Mouse (Mus musculus) hindbrain, embryonic 13.5 days (tissue): ENCODE data around the gene Atp6ap1l. TPM values are rescaled to one million over a fixed set of nuclear protein-coding genes. Genes with fewer than 3 reads are reported as not detected.

Source experiments
- ATAC-seq: fragments of 200-750 bp; cut with Nextera tagmentation; 2 replicates; pipeline ENCODE4 v1.8.0; 2017; ENCODE audit warnings: moderate TSS enrichment; ENCODE audit not compliant: low FRiP score
- H3K27ac ChIP-seq: fragments of 300-500 bp; sonication (generic); 2 replicates; pipeline ENCODE4 v1.5.1; 2015; ENCODE audit warnings: inconsistent platforms, mild to moderate bottlenecking, moderate library complexity
- H3K27me3 ChIP-seq: fragments of 300-500 bp; sonication (generic); 2 replicates; pipeline ENCODE4 v1.6.1; 2015; ENCODE audit warnings: mild to moderate bottlenecking, inconsistent platforms
- H3K36me3 ChIP-seq: fragments of 300-500 bp; sonication (generic); 2 replicates; pipeline ENCODE4 v1.6.1; 2015; ENCODE audit warnings: mild to moderate bottlenecking, inconsistent platforms
- H3K4me1 ChIP-seq: fragments of 300-500 bp; sonication (generic); replicated peaks from 2 replicates; pipeline ENCODE4 v1.6.1; 2015; ENCODE audit warnings: inconsistent platforms
- H3K4me2 ChIP-seq: fragments of 300-500 bp; sonication (generic); 2 replicates; pipeline ENCODE4 v1.6.1; 2015; ENCODE audit warnings: inconsistent platforms, mild to moderate bottlenecking, moderate library complexity
- H3K4me3 ChIP-seq: fragments of 300-500 bp; sonication (generic); 2 replicates; pipeline ENCODE4 v1.5.1; 2015; ENCODE audit warnings: mild to moderate bottlenecking, inconsistent platforms
- H3K9ac ChIP-seq: fragments of 300-500 bp; sonication (generic); 2 replicates; pipeline ENCODE4 v1.6.1; 2015; ENCODE audit warnings: mild to moderate bottlenecking, inconsistent platforms
- H3K9me3 ChIP-seq: fragments of 300-500 bp; sonication (generic); 2 replicates; pipeline ENCODE4 v1.6.1; 2016; ENCODE audit warnings: inconsistent platforms
- WGBS: fragments of 180-500 bp; shearing (Covaris S2); methylation state at CpG from one replicate; pipeline ENCODE4 v1.1.7; 2015; 5-methylcytosine and 5-hydroxymethylcytosine counted together
- polyA plus RNA-seq: library from polyadenylated mRNA; unstranded; fragments of >200 nt; fragmentation: Nextera tagmentation; extraction: Ambion mirVana; gene quantifications from 2 replicates; pipeline ENCODE4 v1.2.1, GENCODE M21; 2015

Atp6ap1l gene
- polyA plus RNA-seq, 1 experiment from 2014 or later, result 0.88 TPM

DNA sequence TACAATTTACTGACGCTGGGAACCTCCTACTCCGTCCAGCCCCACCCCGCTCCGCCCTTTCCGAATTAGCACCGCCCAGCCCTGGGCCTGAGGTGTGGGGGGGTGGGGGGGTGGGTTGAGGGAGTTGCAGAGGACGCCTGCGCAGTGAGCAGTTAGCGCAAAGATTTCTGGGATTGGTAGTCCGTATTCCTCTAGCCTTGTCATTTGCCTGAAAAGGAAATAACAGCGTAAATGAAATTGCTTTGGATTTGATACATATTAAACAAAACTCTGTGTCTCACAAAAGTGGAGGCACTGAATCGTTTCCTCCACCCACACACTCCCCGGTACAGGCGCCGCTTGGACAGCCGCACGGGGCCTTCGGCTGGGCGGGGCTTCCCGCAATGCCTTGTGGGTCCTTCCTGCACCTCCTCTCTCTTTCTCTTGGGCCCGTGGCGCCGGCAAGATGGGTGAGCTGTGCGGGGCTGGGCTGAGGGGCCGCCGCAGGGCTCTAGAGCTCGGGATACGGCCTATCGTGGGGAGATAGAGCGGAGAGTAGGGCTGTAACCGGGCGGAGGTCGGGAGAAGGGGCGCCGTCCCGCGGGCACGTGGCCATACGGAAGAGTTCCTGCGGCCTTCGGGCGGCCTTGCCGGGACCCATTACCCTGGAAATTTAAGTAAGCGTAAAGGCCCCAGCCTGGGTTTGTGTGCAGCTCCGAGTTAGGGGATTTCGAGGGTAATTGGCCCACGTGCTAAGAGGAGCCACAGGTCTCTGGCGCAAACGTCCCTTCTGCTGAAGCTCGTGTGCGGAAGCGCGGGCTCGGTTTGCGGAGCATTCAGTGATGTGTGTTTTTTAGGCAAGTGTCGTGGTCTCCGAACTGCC, 17.8 kb upstream of the Atp6ap1l start, which contains the start of gene Rps23:
Gene Rps23, plus strand, starts transcription at position 208 of the 862 bp plus-strand sequence.
- H3K9ac ChIP-seq, result peak within 1 kb of the TSS; percentile 94
- WGBS, result under 1% methylated on average over 57 of the region's 57 CpGs
- H3K4me3 ChIP-seq, result peak within 1 kb of the TSS; percentile 86
- H3K4me2 ChIP-seq, result peak within 1 kb of the TSS; percentile 67
- peaks cover 32% of the 10 kb centered on the region for H3K36me3 ChIP-seq
- no peaks in the 10 kb centered on the region for H3K27me3 ChIP-seq
- no peaks in the 10 kb centered on the region for H3K9me3 ChIP-seq
- peak within 1 kb of the TSS; percentile 87 for H3K27ac ChIP-seq
- H3K4me1 ChIP-seq, result peaks cover 6% of the 10 kb centered on the region
- ATAC-seq, result peak; percentile 98

DNA sequence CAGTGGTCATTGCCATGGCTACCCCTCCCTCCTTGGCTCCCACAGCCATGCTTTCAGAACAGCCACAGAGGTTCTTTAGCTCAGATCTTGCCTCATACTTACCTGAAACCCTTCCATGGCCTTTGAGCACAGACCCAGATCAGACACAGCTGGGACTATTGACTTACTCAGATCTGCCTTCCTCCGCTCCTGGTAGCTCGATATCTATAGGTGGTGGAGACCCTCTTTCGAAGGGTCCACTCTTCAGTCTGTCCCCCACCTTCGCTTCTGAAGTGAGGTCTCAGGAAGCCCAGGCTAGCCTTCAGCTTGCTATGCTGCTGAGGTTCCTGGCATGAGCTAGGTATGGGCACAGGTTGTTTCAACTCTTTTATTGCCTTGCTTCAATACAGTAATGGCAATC, 9.6 kb upstream of the Atp6ap1l start:
- Histone ChIP-seq H3K36me3 (no peaks in the 10 kb centered on the region), H3K9me3 (no peaks in the 10 kb centered on the region), H3K4me2 (no peak overlapping the region), H3K9ac (no peak overlapping the region), H3K27me3 (no peaks in the 10 kb centered on the region), H3K4me1 (peaks cover 8% of the 10 kb centered on the region), H3K27ac (no peak overlapping the region), H3K4me3 (no peak overlapping the region)
- WGBS, result 96% methylated on average over 4 of the region's 4 CpGs
- ATAC-seq, result no peak

DNA sequence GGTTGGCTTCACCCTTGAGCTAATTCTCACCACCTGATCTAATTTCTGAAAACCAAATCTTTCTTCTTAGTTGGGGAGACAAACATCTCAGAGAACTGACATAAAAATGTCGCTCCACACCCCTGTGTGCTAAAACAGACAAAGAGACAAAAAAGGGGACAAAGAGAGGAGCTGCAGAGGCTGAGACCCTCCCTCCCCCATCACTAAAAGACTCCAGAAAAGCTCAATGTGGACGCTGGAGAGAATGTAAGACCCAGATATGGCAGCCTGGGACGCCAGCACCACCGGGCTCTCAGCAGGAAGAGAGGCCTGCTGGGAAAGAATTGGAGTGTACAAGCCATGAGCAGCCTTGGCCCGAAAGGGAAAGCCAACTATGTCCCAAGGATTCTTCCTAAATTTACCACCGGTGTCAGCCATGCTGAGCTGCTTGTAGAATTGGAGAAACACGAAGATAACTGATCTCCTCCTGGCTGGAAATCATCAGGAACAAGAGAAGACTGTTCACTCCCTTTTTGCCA, 8.6 kb upstream of the Atp6ap1l start:
- ATAC-seq, result no peak
- Histone ChIP-seq H3K4me3 (no peak overlapping the region), H3K9me3 (no peaks in the 10 kb centered on the region), H3K4me2 (no peak overlapping the region), H3K36me3 (no peaks in the 10 kb centered on the region), H3K27ac (peak overlapping the region; percentile 70), H3K9ac (no peak overlapping the region), H3K27me3 (no peaks in the 10 kb centered on the region), H3K4me1 (peaks cover 8% of the 10 kb centered on the region)
- WGBS, result 49% methylated on average over 7 of the region's 7 CpGs

DNA sequence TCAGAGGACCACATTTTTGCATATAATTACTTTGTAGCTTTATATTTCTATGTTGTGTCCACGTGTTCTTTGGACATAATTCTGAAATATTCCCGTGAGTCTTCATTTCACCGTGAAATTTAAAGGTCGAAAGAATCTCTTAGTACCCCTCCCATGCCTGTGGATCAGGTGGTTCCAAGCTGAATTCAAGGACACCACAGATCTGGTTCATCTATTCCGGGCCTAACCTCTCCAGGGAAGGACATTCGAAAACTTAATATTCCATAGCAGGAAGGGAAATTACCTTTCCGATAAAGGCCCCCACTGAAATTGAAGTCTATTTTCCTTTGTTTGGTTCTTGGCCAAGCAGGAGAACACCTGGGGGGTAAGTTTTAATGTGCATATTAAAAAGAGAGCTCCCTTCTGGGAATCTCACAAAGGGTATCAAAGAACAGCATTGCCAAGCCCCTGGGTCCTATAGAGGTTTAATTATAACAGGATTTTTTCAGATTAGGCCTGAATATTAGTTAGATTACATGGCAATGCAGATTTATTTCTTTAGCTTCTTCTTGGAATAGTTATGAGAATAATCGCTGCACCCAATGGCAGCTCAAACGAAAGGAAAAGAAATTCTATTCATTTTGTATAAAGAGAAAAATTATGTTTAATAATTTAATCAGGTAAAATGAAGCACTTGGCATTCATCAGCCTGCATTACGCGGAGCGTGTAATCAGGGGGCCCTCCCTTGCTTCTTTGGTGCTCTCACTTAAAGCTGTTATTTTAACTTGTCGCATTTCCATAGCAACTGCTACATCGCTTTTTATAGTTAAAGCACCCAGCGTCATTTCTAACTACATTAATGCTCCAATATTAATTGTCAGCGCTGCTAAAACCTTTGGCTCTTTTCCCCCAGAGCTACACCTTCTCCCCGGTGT, 7.9 kb upstream of the Atp6ap1l start:
- ATAC-seq, result peak; percentile 50; the same call in 1 of the 2 replicates
- no peaks in the 10 kb centered on the region for H3K27me3 ChIP-seq
- H3K4me1 ChIP-seq, result peaks cover 8% of the 10 kb centered on the region
- H3K4me2 ChIP-seq, result no peak overlapping the region
- H3K27ac ChIP-seq, result peak overlapping the region; percentile 70
- H3K36me3 ChIP-seq, result no peaks in the 10 kb centered on the region
- H3K9ac ChIP-seq, result no peak overlapping the region
- WGBS, result 56% methylated on average over 17 of the region's 17 CpGs
- no peaks in the 10 kb centered on the region for H3K9me3 ChIP-seq
- H3K4me3 ChIP-seq, result no peak overlapping the region

DNA sequence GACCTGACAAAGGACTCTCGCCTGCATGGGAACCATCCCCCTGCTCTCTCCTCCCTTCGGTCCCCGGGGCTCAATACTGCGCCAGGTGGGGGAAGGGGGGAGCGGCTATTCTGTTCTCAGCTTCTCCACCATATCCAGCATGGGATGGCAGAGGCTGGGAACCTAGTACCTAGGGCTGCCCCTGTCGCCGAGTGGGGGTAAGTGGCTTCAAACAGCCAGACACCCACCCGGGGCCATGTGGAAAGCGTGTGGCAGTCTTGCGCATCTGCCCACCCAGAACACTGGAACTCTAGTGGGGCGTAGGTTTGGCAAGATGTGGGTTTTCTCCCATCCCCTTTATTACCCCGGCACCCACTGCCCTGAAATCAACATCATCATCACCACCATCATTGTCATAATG, 2.2 kb upstream of the Atp6ap1l start:
- H3K4me3 ChIP-seq, result no peak overlapping the region
- no peaks in the 10 kb centered on the region for H3K9me3 ChIP-seq
- no peaks in the 10 kb centered on the region for H3K36me3 ChIP-seq
- H3K4me2 ChIP-seq, result no peak overlapping the region
- no peak for ATAC-seq
- 90% methylated on average over 12 of the region's 12 CpGs for whole genome bisulfite sequencing
- no peak overlapping the region for H3K27ac ChIP-seq
- no peak overlapping the region for H3K9ac ChIP-seq
- H3K4me1 ChIP-seq, result no peaks in the 10 kb centered on the region
- no peaks in the 10 kb centered on the region for H3K27me3 ChIP-seq

DNA sequence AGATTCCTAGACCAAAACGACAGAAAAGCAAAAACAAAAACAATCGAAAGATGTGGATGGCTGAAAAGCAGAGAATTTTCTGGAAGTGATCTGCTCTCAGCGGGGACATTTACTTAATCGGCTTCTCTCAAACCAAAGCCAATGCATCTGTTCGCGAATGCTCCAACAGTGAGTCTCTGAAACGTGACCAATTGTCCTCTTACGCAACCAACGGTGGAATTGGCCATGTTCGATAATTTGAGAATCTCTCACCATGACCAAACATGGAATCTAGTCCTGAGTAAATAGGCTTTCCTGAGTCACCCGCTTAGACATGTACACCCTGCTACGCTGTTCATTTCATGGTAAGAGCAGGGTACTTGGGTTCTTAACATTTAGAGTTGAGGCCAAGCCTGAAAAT, 8.3 kb downstream of the Atp6ap1l start:
- H3K27me3 ChIP-seq, result no peaks in the 10 kb centered on the region
- H3K4me2 ChIP-seq, result no peak overlapping the region
- no peak overlapping the region for H3K27ac ChIP-seq
- H3K36me3 ChIP-seq, result no peaks in the 10 kb centered on the region
- ATAC-seq, result no peak
- no peaks in the 10 kb centered on the region; the same call in 1 of the 2 replicates for H3K4me1 ChIP-seq
- H3K9ac ChIP-seq, result no peak overlapping the region
- no peak overlapping the region for H3K4me3 ChIP-seq
- H3K9me3 ChIP-seq, result no peaks in the 10 kb centered on the region
- WGBS, result 89% methylated on average over 12 of the region's 12 CpGs

DNA sequence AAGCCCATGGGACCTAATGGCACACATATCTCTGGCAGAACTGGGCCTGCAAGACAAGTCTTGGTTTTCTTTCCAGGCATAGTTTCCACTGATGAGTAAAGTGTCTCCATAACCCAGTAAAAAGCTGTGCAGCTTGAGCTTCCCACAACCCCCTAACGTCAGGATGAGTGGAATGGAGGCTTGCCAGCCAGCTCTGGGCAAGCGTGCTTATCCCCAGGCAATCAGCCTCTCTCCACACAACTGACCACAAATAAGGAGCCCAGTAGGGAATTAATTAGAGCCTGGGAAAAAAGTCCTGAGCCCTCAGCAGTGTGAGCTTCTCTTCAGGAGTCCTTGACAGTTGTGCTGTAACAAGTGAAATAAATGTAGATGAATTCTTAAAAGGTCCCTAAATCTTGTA, 9.1 kb downstream of the Atp6ap1l start:
- Histone ChIP-seq H3K27me3 (no peaks in the 10 kb centered on the region), H3K4me2 (no peak overlapping the region), H3K9me3 (no peaks in the 10 kb centered on the region), H3K4me1 (no peaks in the 10 kb centered on the region; the same call in 1 of the 2 replicates), H3K9ac (no peak overlapping the region), H3K4me3 (no peak overlapping the region), H3K36me3 (no peaks in the 10 kb centered on the region), H3K27ac (no peak overlapping the region)
- no peak for ATAC-seq
- WGBS, result 41% methylated on average over 2 of the region's 2 CpGs

DNA sequence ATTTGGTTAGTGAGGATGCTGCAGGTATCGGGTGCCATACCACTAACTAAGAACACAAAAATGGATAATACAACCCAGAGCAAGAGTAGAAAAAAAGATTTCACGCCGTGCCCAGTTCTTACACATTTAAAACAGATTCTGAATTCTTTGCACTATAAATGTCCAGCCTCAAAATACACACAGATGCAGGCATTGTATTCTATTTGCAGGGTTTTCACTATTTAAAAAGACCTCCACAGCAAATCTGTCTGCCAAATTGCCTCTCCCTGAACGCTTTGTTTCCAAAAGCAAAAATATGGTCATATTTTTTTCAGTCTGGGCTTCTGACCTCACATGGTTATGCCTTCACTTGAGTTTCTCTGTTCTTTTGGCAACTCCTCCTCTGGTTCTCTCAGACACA, 10.3 kb downstream of the Atp6ap1l start:
- Histone ChIP-seq H3K4me2 (no peak overlapping the region), H3K36me3 (no peaks in the 10 kb centered on the region), H3K9me3 (no peaks in the 10 kb centered on the region), H3K4me1 (no peaks in the 10 kb centered on the region; the same call in 1 of the 2 replicates), H3K27ac (no peak overlapping the region), H3K27me3 (no peaks in the 10 kb centered on the region), H3K4me3 (no peak overlapping the region), H3K9ac (no peak overlapping the region)
- WGBS, result 94% methylated on average over 4 of the region's 4 CpGs
- no peak for ATAC-seq

DNA sequence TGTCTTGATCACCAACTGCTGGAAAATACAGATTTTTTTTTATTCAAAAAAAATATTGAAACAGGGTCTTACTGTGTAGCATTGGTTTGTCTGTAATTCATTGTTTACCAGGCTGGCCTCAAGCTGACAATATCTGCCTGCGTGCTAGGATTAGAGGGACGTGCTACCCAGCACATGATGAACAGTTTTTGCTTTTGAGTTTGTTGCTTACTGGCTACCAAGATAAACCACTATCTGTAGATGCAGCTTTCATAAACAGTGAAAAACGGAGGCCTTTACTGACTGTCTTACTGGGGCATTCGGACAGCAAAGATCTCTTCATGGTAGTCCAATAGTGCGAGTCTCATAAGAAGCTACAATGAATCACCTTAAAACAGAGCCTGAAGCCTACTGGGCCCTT, 15.0 kb downstream of the Atp6ap1l start:
- Histone ChIP-seq H3K4me3 (no peak overlapping the region), H3K27ac (no peak overlapping the region), H3K9ac (no peak overlapping the region), H3K4me1 (peaks cover 7% of the 10 kb centered on the region), H3K4me2 (no peak overlapping the region), H3K27me3 (0 out of 2 replicates have a peak, but pooled peaks cover 2% of the 10 kb centered on the region), H3K36me3 (no peaks in the 10 kb centered on the region), H3K9me3 (no peaks in the 10 kb centered on the region)
- 87% methylated on average over 5 of the region's 5 CpGs for WGBS
- no peak for ATAC-seq

DNA sequence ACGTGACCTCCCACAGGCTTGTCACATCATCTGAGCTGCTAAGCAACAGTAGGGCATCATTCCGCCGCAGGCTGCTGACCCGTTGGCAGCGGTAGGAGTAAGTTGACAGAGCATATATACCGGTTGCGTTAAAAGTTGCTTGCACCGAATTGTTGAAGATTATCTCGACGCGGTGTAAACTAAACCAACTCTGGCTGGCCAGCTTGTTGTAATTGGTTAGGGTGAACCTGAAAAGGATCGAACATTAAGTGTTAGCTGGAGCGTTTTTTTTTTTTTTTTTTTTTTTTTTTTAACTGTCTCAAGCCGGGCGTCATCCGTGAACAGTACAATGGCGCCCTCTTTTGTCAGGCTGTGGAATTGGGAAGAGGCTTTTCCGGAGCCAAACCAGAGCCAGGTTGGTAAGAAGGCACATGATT, 18.6 kb downstream of the Atp6ap1l start:
- ATAC-seq, result peak; percentile 75
- Histone ChIP-seq H3K36me3 (no peaks in the 10 kb centered on the region), H3K9me3 (no peaks in the 10 kb centered on the region), H3K4me3 (peak overlapping the region; percentile 38), H3K27ac (no peak overlapping the region), H3K4me1 (peaks cover 7% of the 10 kb centered on the region), H3K4me2 (peak overlapping the region; percentile 61), H3K9ac (peak overlapping the region; percentile 35), H3K27me3 (0 out of 2 replicates have a peak, but pooled peaks cover 2% of the 10 kb centered on the region)
- 1% methylated on average over 18 of the region's 18 CpGs for WGBS

DNA sequence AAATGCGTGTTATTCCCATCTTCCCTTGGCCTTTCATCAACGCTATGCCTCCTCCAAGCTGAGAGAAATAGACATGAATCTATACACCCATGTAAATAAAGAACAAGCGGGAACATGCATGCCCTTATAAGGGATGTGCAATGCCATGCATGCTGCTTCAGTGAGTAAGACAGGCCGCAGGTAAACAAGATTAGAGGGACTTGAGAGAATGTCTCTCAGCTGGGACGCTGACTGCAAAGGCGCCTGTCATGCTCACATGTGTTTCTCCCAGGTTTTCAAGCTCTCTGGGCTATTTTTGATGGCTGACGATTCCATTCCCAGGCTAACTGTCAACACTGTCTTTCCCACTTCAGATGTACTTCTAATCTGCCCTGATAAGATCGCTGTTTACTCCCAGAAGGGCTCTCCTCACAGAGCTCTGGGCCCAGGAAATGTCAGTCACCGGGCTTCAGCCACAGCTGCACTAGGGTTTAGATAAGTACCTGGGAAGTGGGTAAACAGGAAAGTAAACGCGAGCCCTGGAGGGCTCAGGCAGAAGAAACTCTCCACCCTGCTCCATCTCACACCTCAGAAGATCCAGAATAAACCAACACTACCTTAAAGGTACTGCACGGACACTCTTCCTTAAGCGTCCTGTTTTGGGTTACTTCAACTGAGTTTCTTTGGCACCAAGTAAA, 19.2 kb downstream of the Atp6ap1l start:
- peak; percentile 43 for ATAC-seq
- no peak overlapping the region for H3K27ac ChIP-seq
- 62% methylated on average over 13 of the region's 13 CpGs for WGBS
- no peaks in the 10 kb centered on the region for H3K36me3 ChIP-seq
- 0 out of 2 replicates have a peak, but pooled peaks cover 2% of the 10 kb centered on the region for H3K27me3 ChIP-seq
- peak overlapping the region; percentile 61 for H3K4me2 ChIP-seq
- H3K9ac ChIP-seq, result peak overlapping the region; percentile 35; the same call in 1 of the 2 replicates
- H3K4me3 ChIP-seq, result peak overlapping the region; percentile 38
- peaks cover 7% of the 10 kb centered on the region for H3K4me1 ChIP-seq
- H3K9me3 ChIP-seq, result no peaks in the 10 kb centered on the region
